17 mouse cellular contexts compared by ENCODE assay signal in genomic region chr6:43522046-43522445, GRCm38 (mm10).
DNase-seq lines count a peak whose midpoint lies in the region; ATAC-seq lines count a peak whose summit lies in the region.
"Had no signal": no experiment of that assay in that cellular context is flagged by ENCODE, and none has a peak within 500 bp of the region (broad histone marks: within the 10 kb centered on the region; RNA-seq: fewer than 3 reads in every experiment).

No protein-coding gene starts in this region.

- H3K4me1 ChIP-seq in forebrain, embryonic 11.5 days (replicated peaks; ENCODE audit: control insufficient read depth, insufficient read depth, low read length): no peaks in the 10 kb centered on the region
- peaks cover 13% of the 10 kb centered on the region for H3K4me1 ChIP-seq in forebrain, embryonic 10.5 days
- H3K4me1 ChIP-seq in hindbrain, embryonic 11.5 days (replicated peaks; ENCODE audit: control insufficient read depth, insufficient read depth, low read length): no peaks in the 10 kb centered on the region
- H3K4me1 ChIP-seq in midbrain, embryonic 16.5 days (ENCODE audit: control insufficient read depth, insufficient read depth, low read length): peaks cover 3% of the 10 kb centered on the region; the same call in 1 of the 2 replicates
- H3K4me1 ChIP-seq: limb, embryonic 13.5 days had no signal

- no peak overlapping the region for H3K9ac ChIP-seq in forebrain, embryonic 11.5 days (ENCODE audit: low read length)
- no peak overlapping the region for H3K9ac ChIP-seq in hindbrain, embryonic 11.5 days (ENCODE audit: low read depth, low read length)
- no peak overlapping the region for H3K9ac ChIP-seq in midbrain, embryonic 16.5 days (ENCODE audit: low read depth, low read length)
- H3K9ac ChIP-seq: heart, embryonic 13.5 days; limb, embryonic 13.5 days; lung, embryonic 15.5 days had no signal

- WGBS in forebrain, embryonic 11.5 days: 17% methylated on average over 1 of the region's 1 CpGs
- WGBS in forebrain, embryonic 10.5 days: 29% methylated on average over 1 of the region's 1 CpGs
- WGBS in hindbrain, embryonic 11.5 days: 31% methylated on average over 1 of the region's 1 CpGs
- WGBS in midbrain, embryonic 16.5 days: 28% methylated on average over 1 of the region's 1 CpGs

- H3K36me3 ChIP-seq in forebrain, embryonic 11.5 days (ENCODE audit: control insufficient read depth, insufficient read depth, low read length): no peaks in the 10 kb centered on the region
- no peaks in the 10 kb centered on the region for H3K36me3 ChIP-seq in forebrain, embryonic 10.5 days (replicated peaks)
- no peaks in the 10 kb centered on the region for H3K36me3 ChIP-seq in hindbrain, embryonic 11.5 days (ENCODE audit: control insufficient read depth, insufficient read depth, low read length)
- H3K36me3 ChIP-seq in midbrain, embryonic 16.5 days (ENCODE audit: control insufficient read depth, insufficient read depth, low read length): no peaks in the 10 kb centered on the region
- H3K36me3 ChIP-seq: heart, embryonic 13.5 days; limb, embryonic 13.5 days; lung, embryonic 15.5 days had no signal

- H3K9me3 ChIP-seq in forebrain, embryonic 11.5 days (ENCODE audit: control insufficient read depth, low read length): no peaks in the 10 kb centered on the region
- no peaks in the 10 kb centered on the region for H3K9me3 ChIP-seq in forebrain, embryonic 10.5 days
- H3K9me3 ChIP-seq in hindbrain, embryonic 11.5 days (ENCODE audit: control insufficient read depth, low read length): no peaks in the 10 kb centered on the region
- no peaks in the 10 kb centered on the region for H3K9me3 ChIP-seq in midbrain, embryonic 16.5 days (replicated peaks; ENCODE audit: control insufficient read depth, low read length, poor library complexity, severe bottlenecking)
- H3K9me3 ChIP-seq: heart, embryonic 13.5 days; limb, embryonic 13.5 days; lung, embryonic 15.5 days had no signal

- 0 out of 2 replicates have a peak, but pooled peaks have one; percentile 39 for ATAC-seq in forebrain, embryonic 11.5 days (replicated peaks; ENCODE audit: low FRiP score)
- ATAC-seq in hindbrain, embryonic 11.5 days (ENCODE audit: low FRiP score): peak; percentile 43; the same call in 1 of the 2 replicates
- peak; percentile 54; the same call in 1 of the 2 replicates for ATAC-seq in midbrain, embryonic 16.5 days
- ATAC-seq in erythroblast, adult 5-6 weeks (replicated peaks; ENCODE audit: low FRiP score, poor library complexity, severe bottlenecking): no peak

- no peak overlapping the region for H3K4me2 ChIP-seq in forebrain, embryonic 11.5 days (ENCODE audit: low read depth, low read length, severe bottlenecking)
- H3K4me2 ChIP-seq in hindbrain, embryonic 11.5 days (replicated peaks; ENCODE audit: low read depth, low read length): no peak overlapping the region
- H3K4me2 ChIP-seq in midbrain, embryonic 16.5 days (ENCODE audit: low read length): no peak overlapping the region
- H3K4me2 ChIP-seq: heart, embryonic 13.5 days; limb, embryonic 13.5 days; lung, embryonic 15.5 days had no signal

- no peak overlapping the region for H3K27ac ChIP-seq in forebrain, embryonic 11.5 days (ENCODE audit: low read depth, low read length)
- H3K27ac ChIP-seq in forebrain, embryonic 10.5 days: no peak overlapping the region
- no peak overlapping the region for H3K27ac ChIP-seq in hindbrain, embryonic 11.5 days (ENCODE audit: low read depth, low read length)
- no peak overlapping the region for H3K27ac ChIP-seq in midbrain, embryonic 16.5 days (ENCODE audit: low read length)
- H3K27ac ChIP-seq: heart, embryonic 13.5 days; kidney, postnatal 0 days; limb, embryonic 13.5 days; lung, embryonic 15.5 days had no signal

- DNase-seq in forebrain, embryonic 11.5 days (ENCODE audit: low spot score): no peak
- no peak for DNase-seq in forebrain, embryonic 10.5 days (ENCODE audit: extremely low spot score, low spot score)
- DNase-seq in embryo, embryonic 11 days: peak; percentile 8
- DNase-seq in hindbrain, embryonic 11.5 days (ENCODE audit: low spot score): peak; percentile 23
- no peak for DNase-seq in lung, adult 18-20 months
- DNase-seq in urinary bladder, postnatal 10 days (ENCODE audit: low spot score): no peak
- DNase-seq: B cell, adult 2 months; cerebellum, adult 9-10 months; gastrocnemius, postnatal 25 days; right cerebral cortex, postnatal 14 days; thymus, postnatal 25 days had no signal

- H3K27me3 ChIP-seq in forebrain, embryonic 11.5 days (ENCODE audit: control insufficient read depth, insufficient read depth, low read length): no peaks in the 10 kb centered on the region
- H3K27me3 ChIP-seq in forebrain, embryonic 10.5 days (ENCODE audit: poor library complexity, severe bottlenecking): no peaks in the 10 kb centered on the region
- no peaks in the 10 kb centered on the region for H3K27me3 ChIP-seq in hindbrain, embryonic 11.5 days (ENCODE audit: control insufficient read depth, insufficient read depth, low read length)
- H3K27me3 ChIP-seq in midbrain, embryonic 16.5 days (ENCODE audit: control insufficient read depth, insufficient read depth, low read depth, low read length): no peaks in the 10 kb centered on the region
- H3K27me3 ChIP-seq: heart, embryonic 13.5 days; limb, embryonic 13.5 days; lung, embryonic 15.5 days had no signal

- no peak overlapping the region for H3K4me3 ChIP-seq in forebrain, embryonic 11.5 days (ENCODE audit: low read depth, low read length)
- no peak overlapping the region for H3K4me3 ChIP-seq in forebrain, embryonic 10.5 days
- H3K4me3 ChIP-seq in hindbrain, embryonic 11.5 days (ENCODE audit: low read depth, low read length): no peak overlapping the region
- H3K4me3 ChIP-seq in midbrain, embryonic 16.5 days (ENCODE audit: low read depth, low read length): no peak overlapping the region
- H3K4me3 ChIP-seq: heart, embryonic 13.5 days; limb, embryonic 13.5 days; lung, embryonic 15.5 days had no signal

Comparison
In these comparisons a context has a peak if more than half of its experiments do, and no peak if none do; other contexts are left out.
1. DNase-seq: peak in embryo, embryonic 11 days (single experiment) and hindbrain, embryonic 11.5 days (single experiment); none in forebrain, embryonic 11.5 days (single experiment), forebrain, embryonic 10.5 days (single experiment), lung, adult 18-20 months (0 of 2) and urinary bladder, postnatal 10 days (single experiment).